Mouse (Mus musculus) MEL (cell line): Measurements from ENCODE around the gene Vwa3b. TPM values are rescaled to one million over a fixed set of nuclear protein-coding genes. Genes with fewer than 3 reads are reported as not detected.

Experiments
- DNase-seq: peaks from one replicate; pipeline ENCODE4 v3.0.0; 2011; ENCODE audit warnings: low read depth, low spot score
- H3K27ac ChIP-seq: 2 replicates; pipeline ENCODE4 v1.5.1; 2012; ENCODE audit warnings: low read depth, mild to moderate bottlenecking, control low read depth, low read length, moderate library complexity; ENCODE audit not compliant: control insufficient read depth
- H3K27me3 ChIP-seq, 2 experiments: fragments of 150-350 bp in 1 of 2; sonication (generic) in 1 of 2; 2 replicates each; pipeline ENCODE4 v1.6.1; 2012; ENCODE audit warnings: low read length in 2 of 2, mild to moderate bottlenecking in 2 of 2, improper control_type of control experiment in 1 of 2, moderate library complexity in 1 of 2; ENCODE audit not compliant: insufficient read depth in 2 of 2, control insufficient read depth in 1 of 2
- H3K36me3 ChIP-seq, 2 experiments: 2 replicates each; pipeline ENCODE4 v1.6.1; 2012 to 2014; ENCODE audit warnings: low read length in 2 of 2, improper control_type of control experiment in 1 of 2, inconsistent platforms in 1 of 2, mild to moderate bottlenecking in 1 of 2; ENCODE audit not compliant: insufficient read depth in 2 of 2, control insufficient read depth in 1 of 2
- H3K4me1 ChIP-seq, 2 experiments: fragments of 150-350 bp in 1 of 2; sonication (generic) in 1 of 2; 2 replicates each; pipeline ENCODE4 v1.6.1; 2012; ENCODE audit warnings: low read length in 2 of 2, improper control_type of control experiment in 1 of 2, mild to moderate bottlenecking in 1 of 2; ENCODE audit not compliant: insufficient read depth in 2 of 2, control insufficient read depth in 1 of 2
- H3K4me3 ChIP-seq, 2 experiments: fragments of 150-350 bp in 1 of 2; sonication (generic) in 1 of 2; 2 replicates each; pipeline ENCODE4 v1.5.1; 2012; ENCODE audit warnings: low read depth in 2 of 2, low read length in 2 of 2, mild to moderate bottlenecking in 2 of 2, moderate library complexity in 2 of 2, control low read depth in 1 of 2, improper control_type of control experiment in 1 of 2; ENCODE audit not compliant: control insufficient read depth in 1 of 2, insufficient read depth in 1 of 2
- H3K79me2 ChIP-seq: 2 replicates; pipeline ENCODE4 v1.6.1; 2012; ENCODE audit warnings: mild to moderate bottlenecking, low read length, moderate library complexity; ENCODE audit not compliant: control insufficient read depth, poor library complexity, insufficient read depth
- H3K9ac ChIP-seq: 2 replicates; pipeline ENCODE4 v1.6.1; 2012; ENCODE audit warnings: low read depth, mild to moderate bottlenecking, control low read depth, low read length, moderate library complexity; ENCODE audit not compliant: control insufficient read depth, poor library complexity, severe bottlenecking
- H3K9me3 ChIP-seq: fragments of 150-350 bp; sonication (generic); replicated peaks from 2 replicates; pipeline ENCODE4 v1.6.1; 2012; ENCODE audit warnings: mild to moderate bottlenecking, low read length, improper control_type of control experiment, moderate library complexity; ENCODE audit not compliant: insufficient read depth
- CHD1 ChIP-seq: IDR thresholded peaks from 2 replicates; pipeline ENCODE4 v1.6.1; 2012; ENCODE audit warnings: low read depth, mild to moderate bottlenecking, inconsistent platforms, low read length, improper control_type of control experiment
- CHD2 ChIP-seq: IDR thresholded peaks from 2 replicates; pipeline ENCODE4 v1.6.1; 2011; ENCODE audit warnings: low read length, improper control_type of control experiment
- E2F4 ChIP-seq: IDR thresholded peaks from 2 replicates; pipeline ENCODE4 v1.6.1; 2011; ENCODE audit warnings: low read depth, low read length, improper control_type of control experiment, borderline replicate concordance
- ELF1 ChIP-seq: IDR thresholded peaks from 2 replicates; pipeline ENCODE4 v1.6.1; 2014; ENCODE audit warnings: low read depth, mild to moderate bottlenecking, inconsistent platforms, low read length, improper control_type of control experiment, moderate library complexity
- EP300 ChIP-seq, 2 experiments: IDR thresholded peaks; 2 replicates each; pipeline ENCODE4 v1.6.1; 2011; ENCODE audit warnings: improper control_type of control experiment in 2 of 2, low read length in 2 of 2, low read depth in 1 of 2, mild to moderate bottlenecking in 1 of 2
- ETS1 ChIP-seq: IDR thresholded peaks from 2 replicates; pipeline ENCODE4 v1.6.1; 2012; ENCODE audit warnings: low read depth, mild to moderate bottlenecking, inconsistent platforms, low read length, improper control_type of control experiment, moderate library complexity
- JUND ChIP-seq: IDR thresholded peaks from 2 replicates; pipeline ENCODE4 v1.6.1; 2011; ENCODE audit warnings: low read depth, mild to moderate bottlenecking, improper control_type of control experiment, low read length
- KAT2A ChIP-seq: conservative IDR thresholded peaks from 2 replicates; pipeline ENCODE4 v1.6.1; 2012; ENCODE audit warnings: low read depth, low read length, improper control_type of control experiment, inconsistent platforms
- MAFK ChIP-seq: IDR thresholded peaks from 2 replicates; pipeline ENCODE4 v1.6.1; 2011; ENCODE audit warnings: low read depth, mild to moderate bottlenecking, low read length, improper control_type of control experiment, borderline replicate concordance
- MAX ChIP-seq: IDR thresholded peaks from 2 replicates; pipeline ENCODE4 v1.6.1; 2011; ENCODE audit warnings: low read length, improper control_type of control experiment
- MAZ ChIP-seq: IDR thresholded peaks from 2 replicates; pipeline ENCODE4 v1.6.1; 2012; ENCODE audit warnings: low read depth, mild to moderate bottlenecking, inconsistent platforms, low read length, improper control_type of control experiment
- MXI1 ChIP-seq: IDR thresholded peaks from 2 replicates; pipeline ENCODE4 v1.6.1; 2011; ENCODE audit warnings: mild to moderate bottlenecking, low read depth, low read length, improper control_type of control experiment
- NRF1 ChIP-seq: IDR thresholded peaks from 2 replicates; pipeline ENCODE4 v1.6.1; 2014; ENCODE audit warnings: low read depth, mild to moderate bottlenecking, inconsistent platforms, low read length, improper control_type of control experiment, moderate library complexity; ENCODE audit not compliant: poor library complexity, insufficient read depth, severe bottlenecking
- POLR2AphosphoS2 ChIP-seq: IDR thresholded peaks from 2 replicates; pipeline ENCODE4 v1.6.1; 2011; ENCODE audit warnings: low read length, improper control_type of control experiment
- POLR2AphosphoS5 ChIP-seq: IDR thresholded peaks from 2 replicates; pipeline ENCODE4 v1.6.1; 2012; ENCODE audit warnings: low read depth, borderline replicate concordance, mild to moderate bottlenecking, inconsistent platforms, low read length, moderate library complexity, mixed read lengths
- RAD21 ChIP-seq: IDR thresholded peaks from 2 replicates; pipeline ENCODE4 v1.6.1; 2011; ENCODE audit warnings: mild to moderate bottlenecking, low read depth, low read length, improper control_type of control experiment
- SIN3A ChIP-seq: IDR thresholded peaks from 2 replicates; pipeline ENCODE4 v1.6.1; 2012; ENCODE audit warnings: low read length, improper control_type of control experiment, inconsistent platforms
- SMC3 ChIP-seq: IDR thresholded peaks from 2 replicates; pipeline ENCODE4 v1.6.1; 2011; ENCODE audit warnings: low read depth, low read length, improper control_type of control experiment
- ZC3H11A ChIP-seq: IDR thresholded peaks from 2 replicates; pipeline ENCODE4 v1.6.1; 2012; ENCODE audit warnings: low read depth, mild to moderate bottlenecking, inconsistent platforms, low read length, improper control_type of control experiment
- ZKSCAN1 ChIP-seq: IDR thresholded peaks from 2 replicates; pipeline ENCODE4 v1.6.1; 2012; ENCODE audit warnings: low read depth, mild to moderate bottlenecking, inconsistent platforms, low read length, improper control_type of control experiment, moderate library complexity
- ZMIZ1 ChIP-seq: IDR thresholded peaks from 2 replicates; pipeline ENCODE4 v1.6.1; 2012; ENCODE audit warnings: low read depth, mild to moderate bottlenecking, inconsistent platforms, low read length, improper control_type of control experiment, moderate library complexity
- ZNF384 ChIP-seq: IDR thresholded peaks from 2 replicates; pipeline ENCODE4 v1.6.1; 2012; ENCODE audit warnings: low read depth, mild to moderate bottlenecking, inconsistent platforms, low read length, improper control_type of control experiment
- polyA plus RNA-seq, 2 experiments: library from polyadenylated mRNA; stranded (reverse) in 1 of 2; unstranded in 1 of 2; fragments of >175 nt in 1 of 2; fragments of >200 nt in 1 of 2; gene quantifications; 2 replicates each; pipeline versions ENCODE4 v1.2.1 to v1.2.4; 2012; ENCODE audit warnings: low replicate concordance in 2 of 2, low read depth in 1 of 2; ENCODE audit not compliant: insufficient read length in 2 of 2, insufficient read depth in 1 of 2, missing spikeins in 1 of 2
- total RNA-seq: library from RNA; depleted of rRNA; stranded (reverse); fragments of 300-350 nt; gene quantifications from 2 replicates; pipeline ENCODE4 v1.2.3, GENCODE M21; 2012

The Vwa3b gene
- total and polyA plus RNA-seq, 3 experiments, result not detected

DNA sequence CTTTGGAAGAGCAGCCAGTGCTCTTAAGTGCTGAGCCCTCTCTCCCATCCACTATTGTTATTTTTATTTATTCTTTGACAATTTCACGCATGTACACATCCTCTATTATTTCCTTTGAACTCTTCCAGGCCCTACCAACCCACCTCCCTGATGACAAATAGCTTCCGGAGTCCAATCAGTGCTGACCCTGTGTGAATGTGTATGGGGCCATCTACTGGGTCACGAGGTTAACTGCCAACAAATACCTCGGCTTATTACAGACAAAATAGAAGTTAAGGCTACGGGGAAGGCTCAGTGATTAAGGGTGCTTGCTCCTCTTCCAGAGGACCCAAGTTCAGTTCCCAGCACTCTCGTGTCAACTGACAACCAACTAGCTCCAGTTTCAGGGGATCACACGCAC is 106.0 kb downstream of the Vwa3b start:
- H3K27ac ChIP-seq, result no peak overlapping the region
- no peaks in the 10 kb centered on the region for H3K36me3 ChIP-seq
- peaks cover 0 to 6% of the 10 kb centered on the region in 2 experiments; a peak in 2 of 4 replicates for H3K27me3 ChIP-seq
- TF ChIP-seq MAZ (no peak), SMC3 (peak; percentile 32), RAD21 (peak; percentile 13)
- no peaks in the 10 kb centered on the region for H3K4me1 ChIP-seq
- H3K79me2 ChIP-seq, result no peaks in the 10 kb centered on the region
- DNase-seq, result no peak
- H3K9ac ChIP-seq, result no peak overlapping the region
- no peak overlapping the region for H3K4me3 ChIP-seq
- no peaks in the 10 kb centered on the region for H3K9me3 ChIP-seq

DNA sequence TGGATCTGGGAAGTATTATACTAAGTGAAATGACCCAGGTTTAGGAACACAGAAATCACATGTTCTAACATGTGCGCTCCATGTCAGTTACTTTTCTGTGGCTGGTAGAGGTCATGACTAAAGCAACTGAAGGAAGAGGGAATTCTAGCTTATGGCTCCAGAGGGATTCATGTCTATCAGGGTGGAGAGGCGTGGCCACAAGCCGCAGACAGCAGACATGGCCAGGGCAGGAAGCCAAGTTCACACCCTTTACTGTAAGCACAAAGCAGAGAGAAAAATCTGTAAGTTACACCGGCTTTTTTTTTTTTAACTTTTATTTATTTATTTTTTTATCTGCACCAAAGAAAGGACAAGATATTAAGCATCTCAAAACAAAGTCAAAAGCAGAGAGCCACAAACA is 119.6 kb downstream of the Vwa3b start:
- peak; percentile 31 for DNase-seq
- H3K9ac ChIP-seq, result no peak overlapping the region
- TF ChIP-seq NRF1, result no peak
- no peak for TF ChIP-seq SMC3
- TF ChIP-seq ZNF384, result 0 out of 2 replicates have a peak, but pooled peaks have one; percentile 9
- TF ChIP-seq POLR2AphosphoS5, result no peak
- TF ChIP-seq RAD21, result no peak
- no peak for TF ChIP-seq CHD2
- H3K9me3 ChIP-seq, result no peaks in the 10 kb centered on the region
- peaks cover 0 to 2% of the 10 kb centered on the region in 2 experiments; a peak in 1 of 4 replicates for H3K27me3 ChIP-seq
- no peaks in the 10 kb centered on the region for H3K4me1 ChIP-seq
- no peaks in the 10 kb centered on the region for H3K79me2 ChIP-seq
- no peak overlapping the region for H3K4me3 ChIP-seq
- no peaks in the 10 kb centered on the region for H3K36me3 ChIP-seq
- H3K27ac ChIP-seq, result no peak overlapping the region

DNA sequence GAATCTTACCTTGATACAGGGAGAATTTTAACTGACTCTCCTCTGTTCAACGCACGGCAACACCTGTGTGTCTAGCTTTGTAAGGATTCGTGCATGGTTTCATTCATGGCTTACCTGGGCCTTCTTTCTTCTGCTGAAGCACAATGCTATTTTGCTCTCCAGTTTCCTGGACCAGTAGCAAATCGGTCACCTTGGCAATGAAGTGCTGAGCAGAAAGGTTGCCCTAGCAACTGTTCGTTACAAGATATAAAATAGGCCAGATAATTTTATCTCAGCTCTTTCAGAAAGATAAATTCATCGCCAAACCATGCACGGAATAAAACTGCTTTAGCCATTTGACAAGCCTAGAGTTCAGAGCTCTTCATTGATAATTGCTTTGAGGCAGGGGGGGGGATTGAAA is 123.5 kb downstream of the Vwa3b start:
- no peak for DNase-seq
- Histone ChIP-seq H3K9ac (no peak overlapping the region), H3K9me3 (no peaks in the 10 kb centered on the region), H3K27ac (no peak overlapping the region), H3K36me3 (no peaks in the 10 kb centered on the region), H3K27me3 (no peaks in the 10 kb centered on the region; a peak in 1 of 4 replicates), H3K4me3 (no peak overlapping the region), H3K79me2 (no peaks in the 10 kb centered on the region), H3K4me1 (no peaks in the 10 kb centered on the region)
- no peak for TF ChIP-seq ZKSCAN1
- no peak for TF ChIP-seq MAFK
- no peak for TF ChIP-seq ZMIZ1
- no peak for TF ChIP-seq EP300 (IDR thresholded peaks at IDR 0.05; ENCODE audit: low read depth in 1 of 2, low read length in 2 of 2)
- no peak for TF ChIP-seq POLR2AphosphoS2
- TF ChIP-seq SIN3A, result no peak
- no peak for TF ChIP-seq E2F4
- no peak for TF ChIP-seq RAD21
- TF ChIP-seq ETS1, result no peak
- TF ChIP-seq ZNF384, result no peak
- no peak for TF ChIP-seq MXI1
- TF ChIP-seq JUND, result no peak
- TF ChIP-seq NRF1, result no peak
- TF ChIP-seq CHD1, result no peak
- TF ChIP-seq MAX, result no peak
- no peak for TF ChIP-seq ZC3H11A
- TF ChIP-seq ELF1, result no peak
- no peak for TF ChIP-seq KAT2A
